Mouse (Mus musculus): ENCODE data around the gene Serpinf1.
"Not testable (repeated sequence)": the region's sequence is repeated elsewhere in the genome, so short reads cannot be mapped to it uniquely, and the experiment has no call there.

Serpinf1 gene

DNA sequence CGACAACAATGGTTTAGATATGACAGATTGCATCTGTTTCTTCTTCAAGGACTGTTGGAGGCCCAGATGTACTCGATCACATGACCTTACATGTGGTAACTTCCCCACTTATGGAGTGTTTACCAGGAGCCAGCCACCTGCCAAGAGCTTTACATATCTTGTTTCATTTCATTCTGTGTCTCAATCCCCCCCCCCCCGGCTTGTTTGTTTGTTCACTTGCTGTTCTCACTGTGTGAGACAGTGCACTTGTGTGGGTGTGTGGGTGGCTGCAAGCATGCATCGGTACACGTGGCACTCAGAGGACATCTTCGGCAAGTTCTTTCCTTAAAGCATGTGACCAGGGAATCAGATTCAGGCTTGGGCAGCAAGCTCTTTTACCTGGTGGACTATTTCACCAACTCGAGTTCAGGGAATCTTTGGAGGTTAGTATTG lies 34.0 kb upstream of the Serpinf1 start:
- DNase-seq (ENCODE audit: inconsistent age in 2 of 2, low spot score in 1 of 2), result no peak

DNA sequence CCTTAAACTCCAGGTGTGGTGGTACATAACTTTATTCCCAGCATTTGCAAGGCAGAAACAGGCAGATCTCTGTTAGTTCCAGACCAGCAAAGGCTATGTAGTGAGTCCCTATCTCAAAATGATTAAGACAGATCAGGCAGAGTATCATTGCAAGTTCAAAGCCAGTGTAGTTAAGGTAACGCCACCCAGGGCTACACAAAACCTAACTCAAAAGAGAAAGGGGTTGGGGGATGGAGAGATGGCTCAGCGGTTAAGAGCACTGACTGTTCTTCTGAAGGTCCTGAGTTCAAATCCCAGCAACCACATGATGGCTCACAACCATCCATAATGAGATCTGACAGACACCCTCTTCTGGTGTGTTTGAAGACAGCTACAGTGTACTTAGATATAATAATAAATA lies 33.5 kb upstream of the Serpinf1 start:
- DNase-seq (ENCODE audit: inconsistent age in 2 of 2, low spot score in 1 of 2), result not testable (repeated sequence)

DNA sequence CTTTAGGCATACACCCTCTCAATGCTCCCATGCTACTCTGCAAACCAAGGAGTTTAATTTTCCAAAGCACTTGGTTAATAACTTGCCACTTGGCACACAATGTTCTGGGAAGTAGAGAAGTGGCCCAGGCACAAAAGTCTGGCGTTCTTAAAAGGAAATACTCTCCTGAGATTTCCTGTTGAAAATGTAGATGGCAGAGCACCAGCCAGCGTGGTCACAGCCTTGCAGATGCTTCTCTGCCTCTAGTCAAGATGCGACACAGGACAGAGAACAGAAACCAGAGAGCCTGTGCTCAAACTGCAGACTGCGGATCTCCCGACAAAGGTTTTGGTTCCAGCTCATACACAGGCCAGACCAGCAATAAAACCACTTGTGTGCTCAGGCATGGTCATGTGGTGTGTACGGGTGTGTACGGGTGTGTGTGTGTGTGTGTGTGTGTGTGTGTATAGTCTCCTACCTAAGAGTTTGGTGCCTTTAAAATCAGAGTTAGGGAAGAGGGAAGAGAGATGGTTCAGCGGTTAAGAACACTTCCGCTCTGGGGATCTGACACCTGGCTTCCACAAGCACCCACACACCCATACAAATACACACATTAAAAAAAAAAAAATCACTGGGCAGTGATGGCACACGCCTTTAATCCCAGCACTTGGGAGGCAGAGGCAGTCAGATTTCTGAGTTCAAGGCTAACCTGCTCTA lies 32.7 kb upstream of the Serpinf1 start:
- DNase-seq (ENCODE audit: inconsistent age in 2 of 2, low spot score in 1 of 2), result no peak

DNA sequence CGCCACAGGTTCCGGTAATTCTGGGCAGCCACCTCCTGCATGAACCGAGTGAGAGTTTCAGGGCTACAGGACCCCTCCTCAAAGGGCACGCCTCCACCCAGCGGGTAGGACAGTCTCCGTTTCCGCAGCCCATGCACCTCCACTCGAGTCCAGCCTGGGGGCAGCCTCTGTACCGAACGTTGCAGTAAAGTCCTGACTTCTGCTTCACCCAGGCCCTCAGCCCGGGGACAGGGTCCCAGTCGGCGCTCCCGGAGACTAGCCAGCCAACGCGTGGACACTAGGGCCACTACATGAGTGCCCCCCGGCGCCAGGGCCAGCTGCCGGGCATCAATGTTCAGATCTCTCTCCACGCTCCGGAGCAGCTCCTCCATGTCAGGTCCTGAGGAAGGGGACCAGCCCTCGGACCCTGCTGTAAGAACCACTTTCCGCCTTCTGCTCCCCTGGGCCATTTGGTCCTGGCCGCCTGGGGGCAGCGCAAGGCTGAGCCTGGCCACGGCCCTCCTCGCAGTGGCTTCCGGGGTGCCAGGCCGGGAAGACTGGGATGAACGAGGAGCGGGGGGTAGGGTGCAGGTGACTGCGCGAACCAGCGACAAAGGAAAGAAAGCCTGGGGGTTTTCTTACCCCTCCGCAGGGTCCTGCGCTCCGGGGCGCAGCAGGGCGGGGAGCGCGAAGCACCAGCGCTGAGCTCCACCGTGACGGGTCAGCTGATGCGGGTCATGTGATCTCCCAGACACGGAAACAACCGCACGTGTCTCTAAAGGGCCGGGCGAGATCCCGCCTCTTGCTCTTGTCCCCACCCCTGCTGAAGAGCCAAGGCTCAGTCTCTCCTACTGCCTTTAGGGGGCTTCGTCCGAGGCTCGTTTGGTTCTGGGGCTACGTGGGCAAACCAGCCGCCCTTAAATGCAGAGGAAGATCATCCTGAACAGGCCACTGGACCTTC lies 31.8 kb upstream of the Serpinf1 start, which contains the start of gene Wdr81:
Wdr81 (minus strand) TSS at position 727 of the 940 bp plus-strand sequence.
- peak; percentile 90 to 96 for DNase-seq (ENCODE audit: inconsistent age in 2 of 2, low spot score in 1 of 2)

DNA sequence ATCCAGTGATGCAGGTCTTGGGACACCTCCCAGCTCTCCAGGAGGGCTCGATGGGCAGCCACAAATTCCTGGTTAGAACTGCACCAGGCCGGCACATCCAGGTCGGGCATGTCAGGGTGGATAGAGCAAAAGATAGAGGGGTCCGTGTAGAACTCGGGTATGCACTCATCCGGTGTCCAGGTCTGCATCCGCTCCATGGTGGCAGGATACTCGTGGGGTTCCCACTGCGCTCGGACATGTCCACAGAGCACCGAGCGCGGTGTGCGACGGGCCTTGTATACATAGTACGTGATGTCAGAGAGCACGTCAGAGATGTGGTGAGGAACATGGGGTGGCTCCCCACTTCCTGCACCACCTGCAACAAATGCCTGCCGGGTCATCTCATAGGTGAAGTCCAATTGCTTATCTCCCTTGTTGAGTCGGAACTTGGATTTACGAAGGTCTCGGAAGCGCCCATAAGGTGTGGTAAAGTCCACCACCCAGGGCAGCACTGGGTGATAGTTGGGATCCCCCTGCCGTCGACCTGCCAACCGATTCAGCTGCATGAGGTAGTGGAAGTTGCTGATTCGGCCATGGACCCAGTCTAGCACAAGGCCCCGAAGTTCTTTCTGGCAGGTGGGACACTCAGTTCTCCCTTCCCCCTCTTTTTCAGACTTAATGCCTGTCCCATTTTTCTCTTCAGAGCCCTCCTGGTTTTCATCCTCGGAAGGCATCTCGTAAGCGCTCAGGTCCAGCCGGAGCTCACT lies 30.5 kb upstream of the Serpinf1 start:
- no peak for DNase-seq (ENCODE audit: inconsistent age in 2 of 2, low spot score in 1 of 2)

DNA sequence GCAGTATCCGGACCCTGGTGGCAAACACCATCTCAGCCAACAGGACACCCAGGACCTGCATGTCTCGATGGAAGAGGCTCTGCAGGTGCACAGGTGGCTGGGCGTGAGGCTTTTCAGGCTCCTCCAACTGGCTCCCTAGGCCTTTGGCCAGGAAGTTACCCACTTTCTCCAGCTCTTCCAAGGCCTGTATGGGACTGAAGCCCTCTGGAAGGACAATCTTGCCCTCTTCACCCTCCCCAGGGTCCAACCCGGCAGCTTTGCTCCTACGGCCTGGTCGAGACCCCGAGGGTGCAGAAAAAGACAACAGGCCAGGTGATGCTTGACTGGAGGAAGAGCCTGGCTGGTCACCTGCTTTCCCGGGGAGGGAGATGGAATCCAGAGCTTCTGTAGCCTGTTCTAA lies 29.6 kb upstream of the Serpinf1 start:
- no peak for DNase-seq (ENCODE audit: inconsistent age in 2 of 2, low spot score in 1 of 2)

DNA sequence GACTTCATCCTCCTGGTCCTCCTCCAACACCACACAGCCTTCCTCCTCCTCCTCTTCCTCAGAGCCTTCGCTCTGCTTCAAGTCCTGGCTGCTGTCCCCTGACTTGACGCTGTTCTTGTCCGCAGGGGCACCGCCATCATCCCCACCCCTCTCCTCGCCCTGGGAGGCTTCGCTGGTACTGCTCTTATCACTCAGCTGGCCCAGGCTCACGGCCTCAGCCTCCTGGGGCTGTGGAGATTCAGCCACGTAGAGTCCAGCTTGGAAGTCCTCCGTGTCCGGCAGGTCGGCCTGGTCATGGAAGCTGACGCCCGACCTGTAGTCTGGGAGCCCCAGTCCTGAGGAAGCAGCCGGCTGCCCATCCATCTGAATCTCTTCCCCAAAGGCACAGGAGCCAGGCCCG lies 28.4 kb upstream of the Serpinf1 start:
- no peak for DNase-seq (ENCODE audit: inconsistent age in 2 of 2, low spot score in 1 of 2)

DNA sequence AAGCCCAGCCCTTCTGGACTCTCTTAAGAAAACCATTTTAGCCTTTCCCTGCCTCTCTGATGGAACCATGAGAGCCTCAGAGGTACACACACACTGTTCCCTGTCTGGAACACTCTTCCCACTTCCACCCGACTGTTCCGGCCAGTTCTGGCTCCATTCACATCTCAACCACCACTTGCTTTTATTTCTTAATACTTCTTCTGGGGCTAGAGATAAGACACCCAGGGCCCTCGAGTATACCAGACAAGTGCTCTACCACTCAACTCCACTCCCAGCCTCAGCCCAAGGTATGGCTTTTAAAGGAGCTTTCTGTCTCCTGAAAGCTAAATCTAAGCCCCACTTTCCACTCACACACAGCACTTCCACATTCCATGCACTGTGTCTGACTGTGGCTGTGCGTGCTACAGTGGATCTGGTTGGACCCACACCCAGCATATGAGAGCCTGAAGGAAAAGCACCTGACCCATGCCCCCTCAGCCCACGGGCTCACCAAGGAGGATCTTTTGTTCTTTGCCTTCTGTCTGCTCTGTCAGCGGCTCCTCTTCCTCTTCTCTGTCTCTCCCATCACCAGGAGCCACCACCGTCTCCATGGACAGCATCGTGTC lies 27.9 kb upstream of the Serpinf1 start:
- DNase-seq (ENCODE audit: inconsistent age in 2 of 2, low spot score in 1 of 2), result no peak

DNA sequence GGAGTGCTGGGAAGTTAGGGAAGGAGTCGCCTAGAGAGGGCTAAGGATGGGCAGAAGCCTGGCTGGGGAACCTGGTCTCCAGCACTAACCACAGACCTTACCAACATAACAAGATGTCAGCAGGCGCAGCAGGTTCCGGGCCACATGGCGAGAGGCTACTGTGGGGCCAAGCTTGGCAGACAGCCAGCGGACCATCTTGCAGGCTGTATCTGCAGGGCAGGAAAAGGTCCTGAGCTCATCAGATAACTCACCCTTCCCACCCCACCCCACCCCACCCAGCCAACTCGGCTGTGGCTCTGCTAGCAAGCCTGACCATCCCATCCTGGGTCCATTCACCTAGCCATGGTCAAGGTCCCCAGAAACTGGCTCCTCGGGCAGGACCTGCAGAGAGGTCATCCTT lies 27.2 kb upstream of the Serpinf1 start:
- DNase-seq (ENCODE audit: inconsistent age in 2 of 2, low spot score in 1 of 2), result no peak

DNA sequence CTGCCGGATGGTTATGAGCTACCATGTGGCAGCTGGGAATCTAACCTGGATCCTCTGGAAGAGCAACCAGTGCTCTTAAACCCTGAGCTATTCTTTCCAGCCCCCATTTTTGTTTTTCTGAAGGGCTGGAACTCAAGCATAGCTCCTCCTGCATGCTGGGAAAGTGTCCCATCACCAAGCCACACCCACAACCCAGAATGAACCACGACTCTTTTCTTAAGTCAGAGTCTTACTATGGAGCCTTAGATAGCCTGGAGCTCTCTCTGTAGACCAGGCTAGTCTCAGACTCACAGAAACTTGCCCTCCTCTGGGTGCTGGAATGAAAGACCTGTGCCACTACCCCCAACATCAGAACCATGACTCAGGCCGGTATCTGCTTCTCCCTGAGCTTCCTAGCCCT lies 26.1 kb upstream of the Serpinf1 start:
- no peak for DNase-seq (ENCODE audit: inconsistent age in 2 of 2, low spot score in 1 of 2)

DNA sequence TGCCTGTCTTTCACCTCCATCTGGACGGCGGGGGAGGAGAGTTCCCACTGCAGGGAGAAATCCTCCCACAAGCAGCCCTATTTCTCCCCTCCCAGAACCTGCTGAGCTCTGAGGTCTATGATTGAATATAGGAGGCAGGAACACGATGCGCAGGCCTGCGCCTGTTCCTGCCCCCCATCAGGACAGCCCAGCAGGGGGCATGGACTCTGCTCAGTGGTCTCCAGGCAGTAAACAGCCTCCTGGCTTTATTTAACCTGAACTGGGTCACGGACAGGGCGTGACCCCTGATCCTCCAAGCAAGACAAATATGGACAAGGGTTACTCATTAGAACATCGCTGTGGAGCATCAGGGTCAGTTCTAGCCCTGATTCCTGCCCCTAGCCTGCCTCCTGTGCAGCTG lies 21.2 kb upstream of the Serpinf1 start:
- no peak for DNase-seq (ENCODE audit: inconsistent age in 2 of 2, low spot score in 1 of 2)

DNA sequence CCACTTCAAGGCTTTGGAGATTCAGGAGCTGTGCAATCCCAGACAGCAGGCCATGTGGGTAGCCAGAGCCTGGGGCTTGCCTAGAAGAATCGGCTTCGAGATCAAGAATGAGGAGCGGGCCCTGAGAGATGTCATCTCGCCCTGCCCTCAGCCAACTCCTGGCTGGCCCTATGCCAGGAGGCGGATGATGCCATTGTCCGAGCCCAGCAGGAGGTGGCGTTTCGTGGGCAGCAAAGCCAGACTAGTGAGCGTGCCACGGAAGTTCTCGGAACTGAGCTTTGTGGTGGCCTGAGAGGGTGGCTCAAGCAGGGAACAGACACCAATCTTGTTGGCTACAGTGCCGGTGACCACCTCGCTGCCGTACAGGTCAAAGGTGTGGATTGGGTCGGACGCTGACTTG lies 19.1 kb upstream of the Serpinf1 start:
- DNase-seq (ENCODE audit: inconsistent age in 2 of 2, low spot score in 1 of 2), result no peak

DNA sequence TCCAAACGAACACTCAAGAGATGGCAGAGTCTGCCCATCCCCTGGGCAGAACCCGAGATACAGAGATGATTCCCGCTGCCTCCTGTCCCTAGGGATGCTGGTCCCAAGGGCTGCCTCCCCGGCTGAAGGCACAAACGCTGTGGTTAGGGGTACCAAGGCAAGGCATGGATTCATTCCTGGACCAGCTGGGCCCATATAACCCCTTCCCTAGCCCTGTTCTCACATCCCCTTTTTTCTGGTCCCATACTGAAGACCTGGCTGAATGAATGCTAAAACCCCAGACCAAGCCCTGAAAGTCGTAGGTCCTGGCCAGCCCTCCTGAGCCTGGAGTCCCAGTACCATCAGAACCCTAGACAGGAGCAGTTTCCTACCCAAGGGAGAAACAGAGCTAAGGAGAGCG lies 18.5 kb upstream of the Serpinf1 start:
- DNase-seq (ENCODE audit: inconsistent age in 2 of 2, low spot score in 1 of 2), result no peak

DNA sequence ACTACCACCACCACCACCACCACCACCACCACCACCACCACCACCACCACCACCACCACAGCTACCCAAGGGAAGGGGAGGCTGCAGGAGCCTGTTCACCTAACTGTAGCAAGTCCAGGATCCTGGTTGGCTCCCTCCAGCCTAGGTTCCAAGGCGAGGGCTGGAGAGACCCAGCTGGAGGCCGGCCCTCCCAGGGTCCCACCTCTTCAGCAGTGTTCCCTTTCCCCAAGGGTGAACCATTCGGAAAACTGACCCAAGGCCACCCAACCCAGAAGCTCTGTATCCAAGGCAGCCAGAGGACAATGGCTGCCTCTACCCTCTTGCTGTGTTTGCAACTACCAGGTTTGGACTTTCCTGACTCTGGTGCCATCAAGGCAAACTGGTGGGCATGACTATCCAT lies 17.4 kb upstream of the Serpinf1 start:
- DNase-seq (ENCODE audit: inconsistent age in 2 of 2, low spot score in 1 of 2), result no peak

DNA sequence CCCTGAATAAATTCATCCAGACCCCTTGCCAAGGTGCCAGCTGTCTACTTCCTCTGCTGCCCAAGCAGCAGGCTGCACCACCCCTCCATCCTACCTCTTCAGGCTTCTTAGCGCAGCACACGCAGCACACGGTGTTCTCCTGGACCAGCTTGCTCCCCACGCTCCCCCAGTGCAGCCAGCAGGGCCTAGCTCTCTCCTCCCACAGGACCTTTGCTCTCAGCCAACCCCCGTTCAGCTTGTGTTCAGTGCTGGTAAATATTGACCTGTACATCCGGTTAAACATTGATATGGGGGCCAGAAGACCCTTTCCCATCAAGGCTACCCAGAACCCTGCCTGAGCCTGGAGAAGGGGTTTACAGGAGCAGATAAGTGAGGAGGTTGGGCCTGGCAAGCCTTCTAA lies 16.9 kb upstream of the Serpinf1 start, which contains the start of gene Serpinf2:
Serpinf2 (minus strand) TSS at position 229 of the 400 bp plus-strand sequence.
- no peak for DNase-seq (ENCODE audit: inconsistent age in 2 of 2, low spot score in 1 of 2)

DNA sequence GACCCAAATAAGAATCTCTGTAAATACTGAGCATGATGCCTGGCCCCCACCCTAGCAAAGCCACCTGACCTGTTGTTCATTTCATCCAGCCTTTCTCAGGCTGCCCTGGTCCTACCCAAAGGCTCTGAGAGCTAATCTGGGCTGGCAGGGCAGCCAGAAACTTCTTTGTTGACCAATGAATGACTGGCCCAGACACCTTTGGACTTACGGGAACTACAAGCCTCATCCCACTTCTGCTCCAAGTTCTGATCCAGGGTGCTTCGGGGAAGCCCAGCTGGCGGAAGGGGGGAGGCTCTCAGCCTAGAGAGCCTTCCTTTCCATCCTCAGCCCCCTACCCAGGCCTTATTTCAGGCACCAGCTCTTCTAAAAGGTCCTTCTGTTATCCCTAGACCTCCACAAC lies 16.3 kb upstream of the Serpinf1 start:
- DNase-seq (ENCODE audit: inconsistent age in 2 of 2, low spot score in 1 of 2), result no peak

DNA sequence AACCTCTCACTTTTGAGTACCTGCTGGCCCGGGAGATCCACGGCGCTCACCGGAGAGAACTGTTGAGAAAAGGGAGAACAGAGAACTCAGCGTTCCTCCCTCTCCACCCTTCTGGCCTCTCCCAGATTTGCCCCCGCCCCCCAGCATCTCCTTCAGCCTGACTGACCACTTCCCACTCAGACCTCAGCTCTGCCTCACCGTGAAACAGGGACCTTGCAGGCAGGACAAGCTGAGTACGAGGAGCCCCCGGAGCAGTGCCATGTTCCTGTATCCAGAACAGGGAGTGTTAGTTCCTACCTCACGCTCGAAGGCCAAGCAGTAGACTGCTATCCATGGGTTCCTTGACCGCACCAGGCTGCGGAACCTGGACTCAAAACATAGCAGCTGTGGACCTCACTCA lies 15.7 kb upstream of the Serpinf1 start:
- peak in 1 of 2 experiments; percentile 75 for DNase-seq (ENCODE audit: inconsistent age in 2 of 2, low spot score in 1 of 2)

DNA sequence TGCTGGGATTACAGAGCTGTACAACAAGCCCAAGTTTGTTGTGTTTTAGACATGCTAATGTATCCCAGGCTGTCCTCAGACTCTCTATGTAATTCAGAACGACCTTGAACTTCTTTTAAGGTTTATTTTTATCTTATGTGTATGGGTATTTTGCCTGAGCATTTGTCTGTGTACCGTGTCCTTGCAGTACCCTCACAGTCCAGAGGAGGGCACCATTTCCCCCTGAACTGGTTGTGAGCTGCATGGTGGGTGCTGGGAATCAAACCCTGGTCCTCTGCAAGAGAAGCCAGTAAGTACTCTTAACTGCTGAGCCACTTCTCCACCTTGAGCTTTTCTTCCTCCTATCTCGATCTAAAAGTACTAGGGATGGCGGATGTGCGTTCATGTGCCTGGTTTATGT lies 11.6 kb upstream of the Serpinf1 start:
- DNase-seq (ENCODE audit: inconsistent age in 2 of 2, low spot score in 1 of 2), result no peak

DNA sequence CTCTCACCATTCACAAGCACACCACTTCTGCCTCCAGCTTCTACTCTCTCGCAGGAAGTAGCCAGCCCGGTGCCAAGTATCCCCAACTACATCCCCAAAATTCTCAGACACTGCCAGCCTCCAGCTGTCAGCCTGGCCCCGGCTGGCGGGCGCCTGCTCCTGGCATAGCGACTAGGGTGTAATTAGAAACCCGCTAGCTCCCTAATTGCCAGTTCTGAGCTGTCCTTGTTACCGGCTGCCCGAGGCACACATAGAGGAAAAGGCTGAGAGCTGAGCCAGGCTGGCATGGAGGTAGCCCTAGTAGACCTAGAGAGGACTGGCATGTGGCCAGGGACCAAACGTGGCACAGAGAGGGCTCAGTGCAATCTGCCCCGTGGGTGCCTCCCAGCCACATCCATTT lies 8.8 kb upstream of the Serpinf1 start:
- no peak for DNase-seq (ENCODE audit: inconsistent age in 2 of 2, low spot score in 1 of 2)

DNA sequence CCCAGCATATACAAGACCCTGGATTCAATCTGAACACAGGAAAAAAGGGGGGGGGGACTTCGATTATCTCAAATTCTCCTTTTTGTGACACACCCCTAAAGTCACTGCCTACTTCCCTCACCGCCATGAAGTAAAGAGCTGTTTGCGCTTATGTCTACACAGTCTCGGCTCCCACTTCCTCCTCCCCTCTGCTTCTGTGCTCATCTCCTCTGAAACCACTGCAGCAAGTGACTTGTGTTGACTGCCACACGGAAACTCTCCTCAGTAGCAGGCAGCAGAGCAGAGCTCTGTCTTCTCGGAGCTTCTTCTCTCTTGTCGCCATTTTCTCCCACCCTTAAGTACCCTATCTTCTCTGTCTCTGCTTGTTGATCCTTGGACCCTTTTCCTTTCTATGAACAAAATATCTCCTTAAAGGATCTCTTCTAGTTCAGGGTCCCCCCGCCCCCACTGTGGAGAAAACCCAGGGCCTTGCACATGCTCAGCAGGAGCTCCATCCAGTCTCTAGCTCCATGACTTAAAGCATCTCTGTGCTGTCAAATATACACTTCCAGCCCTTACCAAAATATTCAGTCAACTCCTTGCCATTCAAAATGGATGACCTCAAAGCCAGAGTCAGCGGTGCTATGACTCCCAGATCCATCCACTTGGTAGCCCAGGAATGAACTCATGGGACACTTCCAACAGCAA lies 6.7 kb upstream of the Serpinf1 start:
- no peak for DNase-seq (ENCODE audit: inconsistent age in 2 of 2, low spot score in 1 of 2)
